Mouse (Mus musculus) T-cell, adult 2 months (primary cell): ENCODE data around the gene Tctn1.
"Not testable (repeated sequence)": the region's sequence is repeated elsewhere in the genome, so short reads cannot be mapped to it uniquely, and the experiment has no call there.

Experiments used
- DNase-seq: peaks from one replicate; pipeline ENCODE4 v3.0.0; 2022; ENCODE audit warnings: low spot score

Gene Tctn1

GRCm38 (mm10) chr5:122218928-122219327 lies 45.3 kb downstream of the Tctn1 start:
- peak; percentile 42 for DNase-seq

- DNase-seq: no peak
Measured at GRCm38 (mm10) chr5:122218109-122218905, 46.0 kb downstream of the Tctn1 start.

DNA sequence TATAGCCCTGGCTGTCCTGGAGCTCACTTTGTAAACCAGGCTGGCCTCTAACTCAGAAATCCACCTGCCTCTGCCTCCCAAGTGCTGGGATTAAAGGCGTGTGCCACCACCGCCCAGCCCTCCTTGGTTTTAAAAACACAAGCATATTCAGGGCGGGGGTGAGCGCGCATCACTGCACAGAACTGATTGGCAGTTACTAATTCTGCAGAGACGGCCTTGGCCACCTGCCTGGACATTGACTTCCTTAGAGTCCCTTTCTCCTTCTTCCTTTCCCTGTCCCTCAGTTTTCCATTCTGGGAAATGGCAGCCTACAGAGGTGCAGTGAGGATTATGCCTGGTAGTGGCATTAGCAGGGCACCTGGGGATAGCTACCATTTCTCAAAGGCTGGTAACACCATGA lies 46.6 kb downstream of the Tctn1 start:
- DNase-seq: no peak

DNA sequence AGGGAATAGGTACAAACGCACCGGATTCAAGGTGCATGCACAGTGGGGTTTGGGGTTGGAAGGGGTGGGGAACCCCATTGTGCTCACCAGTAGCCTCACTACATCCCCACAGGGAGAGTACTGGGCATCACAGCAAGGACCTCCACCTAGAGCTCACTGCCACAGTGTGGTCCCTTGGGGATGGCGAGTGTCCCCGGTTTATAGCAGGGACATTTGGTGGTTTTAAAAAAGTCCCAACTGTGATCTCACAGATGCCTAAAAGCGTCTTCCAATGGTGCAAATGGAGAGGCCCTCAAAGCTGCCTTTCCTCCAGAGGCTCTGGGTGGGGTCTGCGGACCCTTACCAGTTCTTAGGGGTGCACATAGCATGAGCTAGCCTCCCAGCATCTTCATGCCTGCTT lies 50.4 kb downstream of the Tctn1 start:
- no peak for DNase-seq

GRCm38 (mm10) chr5:122212820-122213219 lies 51.4 kb downstream of the Tctn1 start:
- DNase-seq: not testable (repeated sequence)

DNA sequence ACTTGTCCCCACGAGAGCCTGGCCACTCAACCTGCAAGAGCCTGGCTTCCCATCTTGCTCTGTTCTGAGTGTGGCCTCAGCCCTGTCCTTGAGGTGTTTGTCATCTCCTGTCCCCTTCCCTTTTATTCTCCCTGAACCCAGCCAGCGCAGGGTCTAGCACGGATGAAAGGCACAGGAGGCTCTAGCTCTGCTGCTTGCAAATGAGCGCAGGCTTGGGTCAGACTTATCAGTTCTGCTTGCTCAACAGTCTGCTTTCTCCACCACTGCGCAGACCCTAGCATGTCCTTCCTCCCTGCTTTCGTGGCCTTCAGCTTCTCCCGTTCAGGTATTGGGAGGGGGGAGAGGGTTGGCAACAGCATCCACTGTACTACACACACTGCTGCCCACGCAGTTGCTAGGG lies 52.1 kb downstream of the Tctn1 start:
- DNase-seq: no peak

DNA sequence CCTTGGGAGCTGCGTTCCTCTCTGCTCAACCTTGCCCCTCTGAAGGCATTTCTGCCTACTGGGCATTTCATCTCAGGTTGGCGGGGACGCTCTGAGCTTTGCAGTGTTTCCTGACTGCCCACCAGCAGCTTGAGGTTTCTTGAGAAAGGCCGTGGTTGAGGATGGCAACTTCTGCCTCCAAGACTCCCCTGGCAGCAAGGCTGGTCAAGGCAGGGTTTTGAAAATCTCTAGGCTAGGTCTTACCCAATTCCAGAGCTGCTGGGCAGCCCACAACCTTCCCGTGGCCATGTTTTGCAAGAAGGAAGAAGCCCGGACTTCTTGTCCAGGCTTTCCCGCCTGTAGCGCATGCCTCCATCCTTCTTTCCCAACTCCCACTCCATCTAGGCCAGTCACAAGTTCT lies 53.4 kb downstream of the Tctn1 start:
- DNase-seq: no peak

DNA sequence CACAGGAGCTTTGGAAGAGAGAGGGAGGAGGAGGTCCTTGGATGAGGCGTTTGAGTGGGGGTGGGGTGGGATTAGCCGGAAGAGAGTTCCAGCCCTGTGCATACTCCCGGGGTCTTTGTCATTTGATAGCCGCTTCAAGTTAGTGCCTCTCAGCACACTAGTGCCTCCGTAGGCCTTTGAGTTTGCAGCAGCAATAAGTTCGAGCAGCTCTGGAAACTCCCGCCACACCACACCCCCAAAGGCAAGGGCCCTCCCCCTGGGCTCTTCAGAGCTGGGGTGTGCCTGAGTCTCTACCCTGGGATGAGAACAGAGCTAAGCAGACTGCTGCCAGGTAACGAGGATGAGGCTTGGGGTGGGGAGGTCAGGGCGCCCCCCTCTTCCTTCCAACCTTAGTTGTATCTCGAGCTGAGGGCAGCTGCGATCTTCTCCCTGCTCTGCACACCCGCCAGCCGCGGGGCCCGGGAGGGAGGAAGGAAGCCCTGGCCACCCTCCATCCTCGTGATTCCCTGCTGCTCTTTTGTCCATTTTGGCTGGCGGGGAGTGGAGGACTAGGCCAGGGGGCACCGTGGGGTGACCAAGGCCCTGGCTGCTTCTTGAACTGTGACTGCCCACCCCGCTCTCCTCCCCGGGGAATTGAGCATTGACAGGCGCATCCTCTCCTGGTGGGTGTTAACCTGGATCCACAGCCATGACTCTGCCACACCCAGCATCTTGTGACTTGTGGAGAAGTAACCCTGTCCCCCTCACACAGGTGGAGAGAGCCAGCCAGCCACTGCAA lies 54.5 kb downstream of the Tctn1 start:
- DNase-seq: peak; percentile 81

GRCm38 (mm10) chr5:122208909-122209308 lies 55.4 kb downstream of the Tctn1 start:
- DNase-seq: no peak

- DNase-seq: no peak
Measured at GRCm38 (mm10) chr5:122206475-122206874, 57.8 kb downstream of the Tctn1 start, which contains the start of gene Hvcn1. Gene Hvcn1, plus strand, starts transcription at chr5:122206804.

- no peak for DNase-seq
Measured at GRCm38 (mm10) chr5:122204180-122204579, 60.1 kb downstream of the Tctn1 start.

- no peak for DNase-seq
Measured at GRCm38 (mm10) chr5:122201904-122202303, 62.4 kb downstream of the Tctn1 start.

DNA sequence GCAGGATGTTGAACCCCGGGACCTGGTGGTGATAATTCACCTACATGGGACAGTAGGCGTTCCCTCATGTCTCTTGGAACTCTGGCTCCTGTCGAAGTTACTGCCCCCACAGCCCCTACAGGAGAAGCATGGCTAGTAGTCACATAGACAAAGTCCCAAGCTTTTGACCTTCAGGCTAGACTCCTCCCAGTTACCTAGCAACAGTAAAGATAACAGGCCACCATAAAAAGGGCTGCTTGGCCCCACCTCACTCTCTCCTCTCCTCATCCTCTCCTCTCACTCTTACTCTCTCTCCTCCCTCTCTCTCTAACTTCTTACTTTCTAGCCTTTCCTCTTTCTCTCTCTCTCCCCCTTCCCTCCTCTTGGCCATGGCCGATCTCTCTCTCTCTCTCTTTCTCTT lies 63.4 kb downstream of the Tctn1 start:
- no peak for DNase-seq

DNA sequence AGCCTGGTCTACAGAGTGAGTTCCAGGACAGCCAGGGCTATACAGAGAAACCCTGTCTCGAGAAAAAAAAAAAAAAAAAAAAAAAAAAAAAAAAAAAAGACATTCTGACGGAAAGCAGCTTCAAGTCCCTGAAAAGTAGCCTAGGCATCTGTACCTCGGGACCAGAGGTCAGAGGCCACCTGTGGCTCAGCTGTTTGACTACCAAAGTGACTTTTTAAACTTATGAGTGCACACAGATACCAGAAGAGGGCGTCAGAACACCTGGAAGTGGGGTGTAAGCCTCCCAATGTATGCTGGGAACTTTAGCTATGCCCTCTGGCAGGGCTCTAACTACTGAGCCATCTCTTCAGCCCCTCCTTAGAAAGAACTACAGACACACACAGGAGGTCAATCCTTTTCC lies 71.9 kb downstream of the Tctn1 start:
- peak; percentile 37 for DNase-seq

DNA sequence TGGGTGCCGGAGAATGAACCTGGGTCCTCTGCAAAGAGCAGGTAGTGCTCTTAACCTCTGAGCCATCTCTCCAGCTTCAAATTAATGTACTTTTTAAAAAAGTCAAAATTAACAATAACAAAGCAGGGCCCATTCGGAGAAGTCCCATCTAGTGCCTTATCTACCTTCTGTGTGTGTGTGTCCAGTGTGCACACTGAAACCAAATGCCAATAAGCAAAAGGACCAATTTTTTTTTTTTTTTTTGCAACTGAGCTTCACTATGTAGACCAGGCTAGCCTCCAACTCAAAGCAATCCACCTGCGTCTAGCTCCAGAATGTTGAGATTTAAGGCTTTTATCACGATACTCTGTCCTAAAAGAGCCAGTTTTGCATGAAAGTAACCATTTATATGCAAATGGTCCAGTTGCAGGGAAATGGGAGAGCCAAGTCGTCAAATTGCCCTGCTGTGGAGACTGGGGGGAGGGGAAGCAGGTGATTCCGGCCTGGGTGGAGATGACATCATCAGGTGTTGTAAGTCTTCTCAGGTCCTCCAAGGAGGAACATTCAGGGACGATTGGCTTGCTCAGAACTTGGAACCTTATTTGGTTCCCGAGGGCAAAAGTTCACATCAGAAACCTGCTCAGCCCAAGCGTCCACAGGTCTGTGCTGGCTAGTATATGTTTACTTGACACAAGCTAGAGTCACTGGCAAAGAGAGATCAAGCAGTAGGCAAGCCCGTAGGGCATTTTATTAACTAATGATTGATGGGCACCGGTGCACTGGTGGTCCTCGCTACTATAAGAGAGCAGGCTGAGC lies 72.8 kb downstream of the Tctn1 start:
- DNase-seq: no peak

- no peak for DNase-seq
Measured at GRCm38 (mm10) chr5:122190465-122190864, 73.8 kb downstream of the Tctn1 start.

- no peak for DNase-seq
Measured at GRCm38 (mm10) chr5:122189115-122189514, 75.1 kb downstream of the Tctn1 start.
